Mouse (Mus musculus) thymus, postnatal 14 days (tissue): Measurements from ENCODE around the gene Gm28635.

Experiments used
- DNase-seq: peaks from one replicate; pipeline ENCODE4 v3.0.0; 2021

Gm28635 gene

GRCm38 (mm10) chr2:84635611-84636010 is 42.2 kb downstream of the Gm28635 start:
- no peak for DNase-seq

- no peak for DNase-seq
Observed at GRCm38 (mm10) chr2:84634934-84635482, 42.8 kb downstream of the Gm28635 start.

GRCm38 (mm10) chr2:84634006-84634405 is 43.8 kb downstream of the Gm28635 start:
- DNase-seq, result no peak

GRCm38 (mm10) chr2:84632999-84633398 is 44.8 kb downstream of the Gm28635 start:
- DNase-seq, result no peak

GRCm38 (mm10) chr2:84632001-84632400 is 45.8 kb downstream of the Gm28635 start:
- DNase-seq, result no peak

GRCm38 (mm10) chr2:84627036-84627435 is 50.8 kb downstream of the Gm28635 start:
- no peak for DNase-seq

- no peak for DNase-seq
Observed at GRCm38 (mm10) chr2:84626366-84626975, 51.4 kb downstream of the Gm28635 start.

- no peak for DNase-seq
Observed at GRCm38 (mm10) chr2:84624201-84624600, 53.6 kb downstream of the Gm28635 start.

- DNase-seq, result no peak
Observed at GRCm38 (mm10) chr2:84623428-84624119, 54.3 kb downstream of the Gm28635 start.

GRCm38 (mm10) chr2:84622668-84623067 is 55.2 kb downstream of the Gm28635 start:
- DNase-seq, result no peak

GRCm38 (mm10) chr2:84619646-84620340 is 58.0 kb downstream of the Gm28635 start:
- DNase-seq, result no peak

GRCm38 (mm10) chr2:84618914-84619313 is 58.9 kb downstream of the Gm28635 start:
- DNase-seq, result no peak

GRCm38 (mm10) chr2:84617637-84618515 is 60.0 kb downstream of the Gm28635 start:
- peak; percentile 44 for DNase-seq

- DNase-seq, result no peak
Observed at GRCm38 (mm10) chr2:84612764-84613163, 65.1 kb downstream of the Gm28635 start.

- DNase-seq, result no peak
Observed at GRCm38 (mm10) chr2:84607842-84608241, 70.0 kb downstream of the Gm28635 start.

GRCm38 (mm10) chr2:84600977-84601376 is 76.9 kb downstream of the Gm28635 start:
- DNase-seq, result no peak

- DNase-seq, result no peak
Observed at GRCm38 (mm10) chr2:84599270-84599888, 78.5 kb downstream of the Gm28635 start.

GRCm38 (mm10) chr2:84597123-84597522 is 80.7 kb downstream of the Gm28635 start:
- no peak for DNase-seq

- DNase-seq, result no peak
Observed at GRCm38 (mm10) chr2:84592801-84593200, 85.0 kb downstream of the Gm28635 start.

GRCm38 (mm10) chr2:84585700-84586099 is 92.1 kb downstream of the Gm28635 start:
- no peak for DNase-seq

- DNase-seq, result no peak
Observed at GRCm38 (mm10) chr2:84582286-84582685, 95.6 kb downstream of the Gm28635 start.

- peak; percentile 17 for DNase-seq
Observed at GRCm38 (mm10) chr2:84581208-84581607, 96.6 kb downstream of the Gm28635 start.
